Mouse (Mus musculus) urinary bladder, postnatal 36 days (tissue): ENCODE data around the gene Tpi1.

ENCODE experiments used
- DNase-seq, 2 experiments: peaks; one replicate each; pipeline ENCODE4 v3.0.0; 2022; ENCODE audit warnings: low spot score in 2 of 2, mixed read lengths in 1 of 2

Tpi1 gene

GRCm38 (mm10) chr6:124779222-124779983 is 34.7 kb downstream of the Tpi1 start, which contains the start of gene Lrrc23:
Lrrc23 (minus strand) TSS chr6:124779727.
- no peak for DNase-seq

GRCm38 (mm10) chr6:124770511-124770910 is 43.6 kb downstream of the Tpi1 start:
- DNase-seq, result no peak

- no peak for DNase-seq
Measured at GRCm38 (mm10) chr6:124770013-124770412, 44.1 kb downstream of the Tpi1 start.

- DNase-seq, result no peak
Measured at GRCm38 (mm10) chr6:124769101-124769765, 44.9 kb downstream of the Tpi1 start, which contains the start of gene Eno2. Eno2 (minus strand) TSS chr6:124769673.

- no peak for DNase-seq
Measured at GRCm38 (mm10) chr6:124768704-124769044, 45.4 kb downstream of the Tpi1 start.

- peak in 1 of 2 experiments; percentile 16 for DNase-seq
Measured at GRCm38 (mm10) chr6:124767920-124768703, 46.0 kb downstream of the Tpi1 start.

- DNase-seq, result no peak
Measured at GRCm38 (mm10) chr6:124767536-124767919, 46.6 kb downstream of the Tpi1 start.

GRCm38 (mm10) chr6:124765951-124766350 is 48.1 kb downstream of the Tpi1 start:
- no peak for DNase-seq
